Mouse (Mus musculus): ENCODE results near the gene Tbc1d25. TPM values are rescaled to one million over a fixed set of nuclear protein-coding genes. Genes with fewer than 3 reads are reported as not detected.
A peak's percentile ranks its signal among the peaks of the same experiment; 100 is the strongest.

Tbc1d25 gene
- 7.0 and 12.2 TPM in 2 replicates for total RNA-seq (2014; rRNA removed; ENCODE audit: low replicate concordance)
- polyA plus RNA-seq (2015; fragmentation: Nextera tagmentation; extraction: Ambion mirVana) = 6.4 and 6.5 TPM in 2 replicates

- Histone ChIP-seq H3K27ac (ENCODE audit: low read depth) (peak within 1 kb of the TSS; percentile 76), H3K36me3 (replicated peaks; ENCODE audit: control insufficient read depth, insufficient read depth, low read length) (0 out of 2 replicates have a peak, but pooled peaks cover 3% of the 10 kb centered on the region), H3K4me1 (ENCODE audit: control insufficient read depth, insufficient read depth) (no peaks in the 10 kb centered on the region), H3K9ac (replicated peaks; ENCODE audit: low read depth, low read length) (peak within 1 kb of the TSS; percentile 68), H3K4me3 (ENCODE audit: low read depth, low read length) (peak within 1 kb of the TSS; percentile 79), H3K4me2 (ENCODE audit: low read depth, low read length) (peak within 1 kb of the TSS; percentile 68), H3K9me3 (replicated peaks; ENCODE audit: control insufficient read depth, low read length) (no peaks in the 10 kb centered on the region), H3K27me3 (ENCODE audit: control insufficient read depth, insufficient read depth, low read length) (no peaks in the 10 kb centered on the region)
- ATAC-seq (ENCODE audit: insufficient read depth, low read depth) (peak; percentile 96), DNase-seq (ENCODE audit: low spot score) (peak; percentile 76)
- 7% methylated on average over 54 of the region's 56 CpGs for WGBS
- peak; percentile 19; the same call in 1 of the 2 replicates for TF ChIP-seq CTCF (IDR thresholded peaks at IDR 0.05; ENCODE audit: low read depth)
- no peak for TF ChIP-seq EP300 (IDR thresholded peaks at IDR 0.05; ENCODE audit: low read depth)
Observed at GRCm38 (mm10) chrX:8175504-8176385, at the start of gene Tbc1d25. Gene Tbc1d25, minus strand, starts transcription at chrX:8176181.

GRCm38 (mm10) chrX:8223473-8223872 is 47.5 kb upstream of the Tbc1d25 start:
- Histone ChIP-seq H3K36me3 (replicated peaks; ENCODE audit: control insufficient read depth, insufficient read depth, low read length) (no peaks in the 10 kb centered on the region), H3K27ac (ENCODE audit: low read depth) (no peak overlapping the region), H3K27me3 (ENCODE audit: control insufficient read depth, insufficient read depth, low read length) (no peaks in the 10 kb centered on the region), H3K4me1 (ENCODE audit: control insufficient read depth, insufficient read depth) (no peaks in the 10 kb centered on the region), H3K4me2 (ENCODE audit: low read depth, low read length) (no peak overlapping the region), H3K9ac (replicated peaks; ENCODE audit: low read depth, low read length) (no peak overlapping the region), H3K4me3 (ENCODE audit: low read depth, low read length) (no peak overlapping the region), H3K9me3 (replicated peaks; ENCODE audit: control insufficient read depth, low read length) (no peaks in the 10 kb centered on the region)
- no peak for ATAC-seq (ENCODE audit: insufficient read depth, low read depth)
- WGBS = 72% methylated on average over 7 of the region's 7 CpGs
- no peak for TF ChIP-seq EP300 (IDR thresholded peaks at IDR 0.05; ENCODE audit: low read depth)
- no peak for TF ChIP-seq CTCF (IDR thresholded peaks at IDR 0.05; ENCODE audit: low read depth)
- no peak for DNase-seq (ENCODE audit: low spot score)

DNA sequence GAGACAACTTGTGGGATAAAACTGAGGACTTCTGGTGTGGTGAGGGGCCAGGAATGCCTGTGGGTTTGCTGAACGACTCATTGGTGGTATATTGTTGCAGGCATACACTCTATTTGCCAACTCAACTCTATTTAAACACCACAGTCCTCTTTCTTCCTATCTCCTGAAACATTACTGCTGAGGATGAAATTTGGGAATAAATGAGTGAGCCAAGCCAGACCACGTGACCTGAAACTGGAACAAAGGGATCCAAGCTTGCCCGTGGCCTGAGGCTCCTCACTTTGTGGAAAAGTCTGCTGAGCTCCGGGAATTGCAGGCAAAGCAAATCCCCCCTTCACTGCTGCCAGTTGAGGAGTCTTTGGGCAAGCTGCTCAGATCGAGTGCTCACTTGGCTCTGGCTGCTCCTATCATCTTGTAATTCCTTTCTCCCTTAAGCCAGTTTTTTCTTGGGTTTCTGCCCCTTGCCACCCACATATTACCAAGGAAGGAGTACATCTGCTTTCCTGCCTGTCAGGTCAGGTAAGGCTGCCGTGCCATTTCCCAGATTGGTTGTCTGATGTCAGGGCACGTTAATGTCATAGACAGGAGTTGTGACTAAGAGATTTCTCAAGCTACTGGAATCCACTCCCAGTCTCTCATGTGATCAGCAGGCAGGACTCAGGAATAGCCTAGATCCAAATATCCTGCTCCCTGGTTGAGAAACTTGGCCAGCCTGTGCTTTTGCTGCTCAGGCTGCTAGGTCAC is 46.9 kb upstream of the Tbc1d25 start:
- Histone ChIP-seq H3K36me3 (replicated peaks; ENCODE audit: control insufficient read depth, insufficient read depth, low read length) (no peaks in the 10 kb centered on the region), H3K4me1 (ENCODE audit: control insufficient read depth, insufficient read depth) (no peaks in the 10 kb centered on the region), H3K27me3 (ENCODE audit: control insufficient read depth, insufficient read depth, low read length) (no peaks in the 10 kb centered on the region), H3K27ac (ENCODE audit: low read depth) (no peak overlapping the region), H3K9ac (replicated peaks; ENCODE audit: low read depth, low read length) (no peak overlapping the region), H3K4me2 (ENCODE audit: low read depth, low read length) (no peak overlapping the region), H3K9me3 (replicated peaks; ENCODE audit: control insufficient read depth, low read length) (no peaks in the 10 kb centered on the region), H3K4me3 (ENCODE audit: low read depth, low read length) (no peak overlapping the region)
- DNase-seq (ENCODE audit: low spot score) (no peak), ATAC-seq (ENCODE audit: insufficient read depth, low read depth) (no peak)
- TF ChIP-seq EP300 (IDR thresholded peaks at IDR 0.05; ENCODE audit: low read depth) = no peak
- TF ChIP-seq CTCF (IDR thresholded peaks at IDR 0.05; ENCODE audit: low read depth) = no peak
- 62% methylated on average over 7 of the region's 7 CpGs for WGBS

- WGBS = 52% methylated on average over 3 of the region's 3 CpGs
- Histone ChIP-seq H3K9me3 (replicated peaks; ENCODE audit: control insufficient read depth, low read length) (no peaks in the 10 kb centered on the region), H3K27me3 (ENCODE audit: control insufficient read depth, insufficient read depth, low read length) (no peaks in the 10 kb centered on the region), H3K9ac (replicated peaks; ENCODE audit: low read depth, low read length) (no peak overlapping the region), H3K36me3 (replicated peaks; ENCODE audit: control insufficient read depth, insufficient read depth, low read length) (no peaks in the 10 kb centered on the region), H3K4me2 (ENCODE audit: low read depth, low read length) (no peak overlapping the region), H3K4me3 (ENCODE audit: low read depth, low read length) (no peak overlapping the region), H3K27ac (ENCODE audit: low read depth) (no peak overlapping the region), H3K4me1 (ENCODE audit: control insufficient read depth, insufficient read depth) (no peaks in the 10 kb centered on the region)
- TF ChIP-seq EP300 (IDR thresholded peaks at IDR 0.05; ENCODE audit: low read depth) (no peak), CTCF (IDR thresholded peaks at IDR 0.05; ENCODE audit: low read depth) (no peak)
- ATAC-seq (ENCODE audit: insufficient read depth, low read depth) (no peak), DNase-seq (ENCODE audit: low spot score) (no peak)
Observed at GRCm38 (mm10) chrX:8222296-8222677, 46.3 kb upstream of the Tbc1d25 start.

GRCm38 (mm10) chrX:8219651-8220050 is 43.7 kb upstream of the Tbc1d25 start:
- no peaks in the 10 kb centered on the region for H3K9me3 ChIP-seq (replicated peaks; ENCODE audit: control insufficient read depth, low read length)
- no peaks in the 10 kb centered on the region for H3K27me3 ChIP-seq (ENCODE audit: control insufficient read depth, insufficient read depth, low read length)
- H3K4me2 ChIP-seq (ENCODE audit: low read depth, low read length) = no peak overlapping the region
- TF ChIP-seq EP300 (IDR thresholded peaks at IDR 0.05; ENCODE audit: low read depth) = no peak
- TF ChIP-seq CTCF (IDR thresholded peaks at IDR 0.05; ENCODE audit: low read depth) = no peak
- ATAC-seq (ENCODE audit: insufficient read depth, low read depth) (no peak), DNase-seq (ENCODE audit: low spot score) (no peak)
- no peak overlapping the region for H3K27ac ChIP-seq (ENCODE audit: low read depth)
- H3K36me3 ChIP-seq (replicated peaks; ENCODE audit: control insufficient read depth, insufficient read depth, low read length) = no peaks in the 10 kb centered on the region
- no peaks in the 10 kb centered on the region for H3K4me1 ChIP-seq (ENCODE audit: control insufficient read depth, insufficient read depth)
- WGBS = 22% methylated on average over 8 of the region's 8 CpGs
- H3K9ac ChIP-seq (replicated peaks; ENCODE audit: low read depth, low read length) = no peak overlapping the region
- no peak overlapping the region for H3K4me3 ChIP-seq (ENCODE audit: low read depth, low read length)

Data from heart, postnatal 0 days (tissue).